Mouse (Mus musculus) C2C12 (cell line): ENCODE measurements around the gene Rad51.

ENCODE experiments used
- CTCF ChIP-seq: IDR thresholded peaks from one replicate; pipeline ENCODE4 v1.5.1; 2011; ENCODE audit not compliant: control insufficient read depth, insufficient read depth, insufficient read length
- FOSL1 ChIP-seq: IDR thresholded peaks from one replicate; pipeline ENCODE4 v1.8.0; 2011; ENCODE audit warnings: mild to moderate bottlenecking, low read length; ENCODE audit not compliant: poor library complexity, insufficient read depth, severe bottlenecking
- MAX ChIP-seq: IDR thresholded peaks from one replicate; pipeline ENCODE4 v1.6.1; 2011; ENCODE audit warnings: mild to moderate bottlenecking, control low read depth
- MYOD1 ChIP-seq: IDR thresholded peaks from one replicate; pipeline ENCODE4 v1.6.1; 2011; ENCODE audit warnings: low read depth; ENCODE audit not compliant: control insufficient read depth, insufficient read length
- MYOG ChIP-seq: IDR thresholded peaks from one replicate; pipeline ENCODE4 v1.6.1; 2011; ENCODE audit not compliant: control insufficient read depth, insufficient read length; ENCODE audit errors: extremely low read depth
- USF1 ChIP-seq: IDR thresholded peaks from one replicate; pipeline ENCODE4 v1.6.1; 2011; ENCODE audit warnings: low read depth, mild to moderate bottlenecking, control low read depth, moderate library complexity

DNA sequence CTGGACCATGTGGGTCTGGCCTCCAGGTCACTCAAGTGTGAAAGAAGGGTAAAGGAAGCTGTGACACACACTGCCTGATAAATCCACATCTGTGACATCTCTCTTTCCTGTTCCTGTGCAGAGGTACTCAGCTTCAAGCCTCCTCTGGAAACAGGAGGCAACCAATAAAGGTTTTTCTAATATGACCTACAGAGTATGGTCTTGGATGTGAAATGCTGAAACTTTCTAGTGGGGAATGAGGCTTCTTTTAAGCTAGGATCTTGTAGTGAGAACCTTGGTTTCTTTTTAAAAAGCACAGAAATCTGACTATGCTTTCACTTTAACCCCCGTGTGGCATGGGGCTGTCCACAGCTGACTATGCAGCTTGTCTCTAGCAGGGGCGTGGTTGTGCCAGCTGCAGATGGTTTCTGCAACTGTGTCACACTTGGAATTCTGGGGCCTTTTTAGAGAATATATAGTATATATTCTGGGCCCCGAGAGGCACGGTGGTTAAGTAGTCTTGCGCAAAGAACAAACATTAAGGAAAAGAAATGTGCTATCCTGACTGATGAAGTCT, 64.9 kb downstream of the Rad51 start:
- TF ChIP-seq CTCF: no peak
- no peak for TF ChIP-seq MYOD1
- TF ChIP-seq USF1: no peak
- no peak for TF ChIP-seq MAX
- TF ChIP-seq MYOG: no peak
- no peak for TF ChIP-seq FOSL1
